Mouse (Mus musculus): ENCODE data around the gene Psmd4.
"Not testable (repeated sequence)": the region's sequence is repeated elsewhere in the genome, so short reads cannot be mapped to it uniquely, and the experiment has no call there.

Psmd4 gene

DNA sequence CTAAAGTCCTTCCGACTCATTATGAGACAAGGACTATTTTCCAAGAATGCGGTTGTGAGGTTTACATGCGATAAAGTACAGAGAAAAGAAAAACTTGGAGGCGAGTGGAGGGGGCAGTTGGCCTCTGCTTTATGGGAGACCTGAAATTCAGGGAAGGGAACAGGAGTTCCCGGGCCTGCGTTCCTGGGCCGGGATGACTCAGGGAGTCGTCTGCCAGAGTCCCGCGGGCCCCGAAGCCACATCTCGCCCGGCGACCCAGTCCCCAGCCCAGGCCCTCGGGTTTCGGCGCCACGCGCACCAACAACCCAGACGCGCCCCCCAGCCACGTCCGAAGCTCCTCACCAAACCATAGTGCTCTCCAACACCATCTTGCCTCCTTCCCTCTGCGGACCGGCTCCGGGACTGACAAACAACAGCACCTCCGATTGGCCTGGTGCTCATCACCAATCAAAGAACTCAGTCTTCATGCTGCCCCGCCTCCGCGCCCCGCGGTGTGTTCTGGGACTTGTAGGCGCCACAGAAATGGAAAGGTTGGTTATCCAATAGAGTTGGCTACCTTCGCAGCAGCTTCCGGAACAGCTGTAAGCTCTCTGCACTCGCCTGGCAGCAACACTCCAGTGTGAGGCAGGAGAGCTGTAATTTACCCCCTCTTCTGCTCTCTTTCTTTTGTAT, at the start of gene Psmd4:
Gene Psmd4, minus strand, starts transcription at position 449 of the 672 bp plus-strand sequence.
- peak; percentile 96 to 99 for DNase-seq (ENCODE audit: low read depth in 2 of 2, low spot score in 2 of 2)

DNA sequence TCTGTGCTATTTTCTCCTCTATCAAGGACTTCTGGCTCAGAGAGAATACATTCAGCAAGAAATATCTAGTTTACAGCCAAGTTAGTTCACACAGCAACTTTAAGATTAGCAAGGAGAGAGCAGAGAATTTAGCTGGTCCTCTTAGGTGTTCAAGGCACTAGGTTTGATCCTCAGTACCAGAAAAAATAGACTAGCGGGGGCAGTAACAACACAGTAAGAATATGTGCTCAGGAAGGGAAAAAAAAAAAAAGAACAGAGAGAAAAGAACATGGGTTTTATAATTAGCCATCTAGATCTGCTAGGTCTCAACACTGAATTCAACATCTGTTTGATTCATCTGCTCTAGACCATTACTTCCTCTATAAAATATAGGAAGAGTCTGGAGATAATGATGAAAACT, 45.7 kb upstream of the Psmd4 start:
- DNase-seq (ENCODE audit: low read depth in 2 of 2, low spot score in 2 of 2), result no peak

DNA sequence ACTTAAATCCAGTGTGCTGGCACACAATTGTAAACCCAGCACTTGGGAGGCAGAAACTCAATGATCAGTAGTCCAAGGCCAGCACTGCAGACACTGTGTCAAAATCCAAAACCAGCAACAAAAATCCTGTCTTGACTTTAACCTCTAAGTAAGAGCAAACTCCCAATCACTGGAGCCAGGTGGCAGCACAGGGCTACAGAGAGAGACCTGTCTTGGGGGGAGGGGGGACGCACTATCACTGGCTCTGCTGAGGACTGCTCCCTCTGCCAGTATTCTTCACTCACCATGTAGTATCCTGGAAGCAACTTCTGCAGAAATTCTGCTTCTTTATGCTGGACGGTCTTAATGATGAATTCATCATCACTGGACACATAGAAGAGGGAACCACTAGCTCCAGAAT, 29.2 kb upstream of the Psmd4 start:
- DNase-seq (ENCODE audit: low read depth in 2 of 2, low spot score in 2 of 2), result no peak

DNA sequence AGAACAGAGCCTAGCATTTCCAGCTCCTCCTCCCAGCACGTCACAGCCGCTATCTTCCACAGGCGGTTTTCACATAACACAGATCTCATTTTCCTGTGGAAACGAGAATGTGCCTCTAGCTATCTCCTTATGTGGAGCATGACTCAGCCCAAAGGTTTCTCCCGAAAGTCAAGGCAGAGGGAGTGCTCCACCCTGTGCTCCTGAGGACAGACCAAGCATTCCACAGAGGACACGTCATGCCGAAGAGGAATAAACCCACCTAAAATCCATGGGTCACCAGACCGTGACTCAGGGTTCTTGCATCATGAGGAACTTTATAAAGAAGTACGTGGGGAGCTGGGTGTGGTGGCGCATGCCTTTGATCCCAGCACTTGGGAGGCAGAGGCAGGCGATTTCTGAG, 24.2 kb upstream of the Psmd4 start:
- no peak for DNase-seq (ENCODE audit: low read depth in 2 of 2, low spot score in 2 of 2)

DNA sequence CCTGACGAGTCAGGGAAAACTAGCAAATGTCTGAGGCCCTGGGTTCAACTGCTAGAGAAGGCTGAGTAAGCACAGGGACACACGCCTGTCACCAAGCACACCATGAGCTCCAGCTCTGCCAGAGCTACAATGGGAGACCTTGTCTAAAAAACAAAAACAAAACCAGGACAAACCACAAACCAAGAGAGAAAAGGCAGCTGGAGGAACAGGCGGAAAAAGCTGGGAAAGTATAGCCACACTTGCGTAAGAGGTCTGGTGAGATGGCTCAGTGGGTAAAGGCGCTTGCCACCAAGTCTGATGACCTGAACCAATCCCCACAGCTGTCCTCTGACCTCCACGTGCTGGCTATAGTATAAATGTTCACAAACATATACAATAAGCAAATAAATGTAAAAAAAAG, 23.7 kb upstream of the Psmd4 start:
- no peak for DNase-seq (ENCODE audit: low read depth in 2 of 2, low spot score in 2 of 2)

DNA sequence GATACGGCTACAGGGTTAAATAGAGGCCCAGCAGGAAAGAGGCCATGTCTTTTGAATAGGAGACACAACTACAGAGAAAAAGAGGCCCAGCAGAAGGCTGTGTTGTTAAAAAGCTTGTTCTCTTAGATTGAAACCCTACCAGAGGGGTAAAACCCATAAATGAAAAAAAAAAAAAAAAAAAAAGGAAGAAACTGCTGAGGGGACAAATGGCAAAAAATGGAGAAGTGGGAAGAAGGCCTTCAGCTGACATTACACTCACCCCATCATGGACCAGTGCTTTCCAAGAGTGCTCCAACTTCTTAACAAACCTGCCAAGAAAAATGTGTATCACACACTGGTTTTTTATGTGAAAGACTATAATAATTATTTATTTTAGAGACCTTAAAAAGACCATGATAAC, 23.1 kb upstream of the Psmd4 start:
- DNase-seq (ENCODE audit: low read depth in 2 of 2, low spot score in 2 of 2), result no peak

DNA sequence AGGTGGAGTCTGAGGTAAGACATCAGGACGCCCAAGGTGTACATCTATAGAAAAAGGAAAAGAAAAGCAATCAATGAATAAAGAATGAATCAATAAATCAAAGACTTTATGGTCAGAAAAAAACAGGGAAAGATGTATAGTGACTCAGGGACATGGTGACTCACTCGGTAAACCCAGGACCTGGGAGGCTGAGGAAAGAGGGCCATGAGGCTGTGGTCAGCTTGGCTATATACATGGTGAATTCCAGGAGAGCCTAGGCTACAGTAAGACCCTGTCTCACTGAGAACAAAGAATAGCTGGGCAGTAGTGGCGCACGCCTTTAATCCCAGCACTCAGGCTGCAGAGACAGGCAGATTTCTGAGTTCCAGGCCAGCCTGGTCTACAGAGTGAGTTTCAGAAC, 21.3 kb upstream of the Psmd4 start:
- no peak for DNase-seq (ENCODE audit: low read depth in 2 of 2, low spot score in 2 of 2)

DNA sequence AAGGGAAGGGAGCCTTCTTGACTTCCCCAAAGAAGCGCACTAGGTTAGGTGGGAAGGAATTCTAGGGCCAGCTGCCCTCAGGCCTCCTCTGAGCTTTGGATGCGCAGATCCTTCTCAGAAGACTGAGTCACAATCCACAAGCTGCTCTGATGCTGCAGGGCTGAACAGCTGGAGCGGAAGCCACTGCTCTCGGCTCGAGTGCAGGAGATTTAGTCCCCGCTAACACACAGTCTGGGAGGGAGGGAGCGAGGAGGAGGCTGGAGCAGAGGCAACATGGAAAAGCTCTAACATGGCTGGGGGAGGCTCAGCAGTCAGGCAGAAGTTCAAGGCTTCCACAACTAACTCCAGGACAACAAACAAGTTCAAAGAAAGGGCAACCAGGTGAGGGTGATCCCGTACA, 15.7 kb upstream of the Psmd4 start:
- DNase-seq (ENCODE audit: low read depth in 2 of 2, low spot score in 2 of 2), result no peak

DNA sequence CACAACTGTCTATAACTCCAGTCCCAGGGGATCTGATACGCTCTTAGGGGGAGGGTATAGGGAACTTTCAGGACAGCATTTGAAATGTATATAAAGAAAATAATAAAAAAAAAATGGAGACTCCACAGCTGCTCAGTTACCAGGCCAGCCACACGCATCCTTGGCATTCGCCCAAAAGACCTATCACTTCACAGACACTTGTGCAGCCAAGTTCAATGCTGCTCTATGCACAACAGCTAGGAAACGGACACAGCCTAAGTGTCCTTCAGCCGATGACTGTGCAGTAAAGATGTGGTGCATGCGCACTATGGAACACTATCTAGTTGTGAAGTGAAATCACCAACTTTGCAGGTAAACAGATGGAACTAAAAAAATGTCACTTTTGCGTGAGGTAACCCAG, 13.9 kb upstream of the Psmd4 start:
- DNase-seq (ENCODE audit: low read depth in 2 of 2, low spot score in 2 of 2), result no peak

DNA sequence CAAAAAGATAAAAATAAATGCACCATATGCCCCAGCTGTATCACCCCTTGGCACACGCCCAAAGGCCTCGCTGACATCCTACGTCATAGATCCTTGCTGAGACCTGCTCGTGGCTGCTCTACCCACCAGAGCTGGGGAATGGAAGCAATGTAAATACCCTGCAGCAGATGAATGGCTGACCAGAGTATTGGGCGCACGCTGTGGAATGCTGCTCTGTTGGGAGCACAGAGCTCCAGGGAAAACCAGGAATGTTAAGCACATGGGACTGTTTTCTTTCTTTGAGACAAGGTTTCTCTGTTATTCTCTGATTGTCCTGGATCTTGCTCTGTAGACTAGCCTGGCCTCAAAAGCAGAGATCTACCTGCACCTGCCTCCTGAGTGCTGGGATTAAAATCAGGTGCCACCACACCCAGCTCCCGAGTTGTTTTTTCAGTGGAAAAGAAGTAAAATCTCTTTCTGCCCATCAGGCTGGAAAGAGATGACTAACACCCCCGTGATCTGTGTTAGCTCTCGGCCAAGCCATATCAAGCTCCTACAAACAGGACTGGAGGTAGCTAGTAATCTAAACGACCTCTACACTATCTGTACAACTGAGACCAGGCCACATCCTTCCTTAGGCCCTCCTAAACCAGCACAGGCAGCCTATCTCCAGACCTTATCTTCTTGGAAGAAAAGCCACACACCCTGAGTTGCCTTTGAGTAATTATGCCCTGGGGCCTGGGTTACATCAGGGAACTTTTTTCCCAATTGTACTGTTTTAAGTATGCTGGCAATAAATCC, 12.3 kb upstream of the Psmd4 start:
- DNase-seq (ENCODE audit: low read depth in 2 of 2, low spot score in 2 of 2), result no peak

DNA sequence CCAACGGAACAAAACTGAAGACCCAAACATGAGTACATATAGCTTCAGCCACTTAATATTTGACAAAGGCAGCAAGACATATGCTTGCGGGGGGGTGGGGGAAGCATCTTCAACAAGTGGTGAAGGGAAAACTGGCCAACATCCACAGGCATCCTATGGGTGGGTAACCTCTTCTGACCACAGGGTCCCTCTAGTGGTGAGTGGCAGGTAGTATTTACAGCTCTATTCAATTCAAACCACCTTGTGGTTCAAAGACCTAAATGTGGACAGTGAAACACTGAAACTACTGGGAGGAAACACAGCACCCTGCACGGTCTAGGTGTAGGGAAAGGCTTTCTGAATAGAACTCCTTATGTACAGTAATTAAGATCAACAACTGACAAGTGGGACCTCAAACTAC, 11.3 kb upstream of the Psmd4 start:
- DNase-seq (ENCODE audit: low read depth in 2 of 2, low spot score in 2 of 2), result peak; percentile 17 to 49

DNA sequence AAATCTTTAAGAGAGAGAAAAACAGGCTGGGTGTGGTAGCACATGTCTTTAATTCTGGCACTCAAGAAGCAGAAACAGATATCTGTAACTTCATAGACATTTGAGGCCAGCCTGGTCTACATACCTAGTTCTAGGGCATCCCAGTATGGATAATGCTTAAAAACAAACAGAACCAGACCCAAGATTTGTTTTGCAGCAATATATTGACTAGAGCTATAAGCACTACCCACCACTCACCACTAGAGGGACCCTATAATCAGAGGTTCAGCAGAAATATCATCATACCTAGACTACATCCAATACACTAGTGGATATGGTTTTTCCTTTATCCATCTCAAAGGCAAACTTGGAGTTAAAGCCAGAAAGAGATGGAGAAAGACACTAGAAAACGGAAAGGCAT, 10.5 kb upstream of the Psmd4 start:
- peak; percentile 28 to 60 for DNase-seq (ENCODE audit: low read depth in 2 of 2, low spot score in 2 of 2)

DNA sequence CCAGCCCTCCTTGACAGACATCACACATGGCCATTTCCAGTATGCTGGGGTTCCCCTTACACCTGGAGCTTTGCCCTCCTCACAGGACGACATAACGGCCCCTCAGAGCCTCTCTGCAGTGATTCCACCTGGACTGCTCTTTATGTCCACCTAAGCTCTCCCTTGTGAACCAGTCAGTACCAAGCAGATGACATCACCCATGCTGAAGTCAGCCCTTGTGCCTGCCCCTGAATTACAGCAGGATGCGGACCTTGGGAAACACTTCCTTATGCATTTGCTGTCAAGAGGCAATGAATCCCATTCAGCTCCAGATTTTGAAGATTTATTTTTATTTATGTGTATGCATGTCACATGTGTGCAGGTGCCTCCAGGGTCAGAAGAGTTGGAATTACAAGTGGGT, 5.5 kb upstream of the Psmd4 start:
- no peak for DNase-seq (ENCODE audit: low read depth in 2 of 2, low spot score in 2 of 2)

DNA sequence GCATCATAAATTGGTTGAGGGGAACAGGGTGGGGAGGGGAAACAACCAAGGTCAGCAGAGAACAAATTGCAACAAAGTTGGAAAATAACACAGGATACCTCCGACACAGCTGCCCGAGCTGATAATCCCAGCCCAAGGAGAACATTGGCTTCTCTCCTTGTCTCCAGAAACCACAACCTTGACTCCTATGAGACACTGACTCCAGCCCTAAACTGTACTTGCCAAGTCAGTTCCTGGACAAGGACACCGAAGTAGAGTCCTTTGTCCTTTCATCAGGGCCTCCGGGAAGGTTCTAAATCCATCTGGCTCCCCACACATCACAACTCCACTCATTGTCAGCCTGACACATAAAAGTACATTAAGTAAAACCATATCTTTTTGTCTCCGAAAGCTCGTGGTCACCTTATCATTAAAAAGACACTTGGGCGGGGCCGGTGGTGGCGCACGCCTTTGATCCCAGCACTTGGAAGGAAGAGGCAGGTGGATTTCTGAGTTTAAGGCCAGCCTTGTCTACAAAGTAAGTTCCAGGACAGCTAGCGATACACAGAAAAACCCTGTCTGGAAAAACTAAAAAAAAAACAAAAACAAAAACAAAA, 4.1 kb upstream of the Psmd4 start:
- DNase-seq (ENCODE audit: low read depth in 2 of 2, low spot score in 2 of 2), result no peak

DNA sequence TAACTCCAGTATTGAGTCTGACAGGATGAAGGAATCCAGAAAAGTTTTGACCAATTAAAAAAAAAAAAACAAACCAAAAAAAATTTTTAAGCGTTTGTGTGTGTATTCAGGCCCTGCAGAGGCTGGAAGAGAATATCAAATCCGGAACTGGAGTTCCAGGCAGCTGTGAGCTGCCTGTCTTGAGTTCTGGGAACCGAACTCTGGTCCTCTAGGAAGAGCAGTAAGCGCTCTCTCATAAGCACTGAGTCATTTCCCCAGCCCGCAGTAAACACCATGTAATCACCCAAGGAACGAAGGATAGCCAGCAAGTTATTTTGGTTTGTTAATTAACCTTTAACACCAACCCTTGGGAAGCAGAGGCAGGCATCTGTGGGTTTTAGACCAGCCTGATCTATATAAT, 837 bp upstream of the Psmd4 start:
- no peak for DNase-seq (ENCODE audit: low read depth in 2 of 2, low spot score in 2 of 2)

DNA sequence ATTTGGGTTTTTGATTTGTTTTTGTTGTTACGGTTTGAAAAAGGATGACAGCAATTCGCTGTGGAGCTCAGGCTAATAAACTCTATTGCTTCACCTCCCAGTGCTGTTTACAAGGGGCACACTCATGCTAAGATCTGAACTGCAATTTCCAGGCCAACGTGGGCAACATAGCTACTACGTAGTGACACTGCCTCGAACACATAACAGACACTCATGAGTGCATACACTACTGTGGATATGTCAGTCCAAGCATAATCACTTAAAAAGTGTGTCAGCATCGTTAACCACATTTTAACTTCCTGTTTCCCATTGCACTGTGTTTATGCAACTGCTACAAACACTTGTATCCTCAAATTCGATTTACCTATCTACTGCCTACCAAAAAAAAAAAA, 420 bp upstream of the Psmd4 start:
- no peak for DNase-seq (ENCODE audit: low read depth in 2 of 2, low spot score in 2 of 2)

DNA sequence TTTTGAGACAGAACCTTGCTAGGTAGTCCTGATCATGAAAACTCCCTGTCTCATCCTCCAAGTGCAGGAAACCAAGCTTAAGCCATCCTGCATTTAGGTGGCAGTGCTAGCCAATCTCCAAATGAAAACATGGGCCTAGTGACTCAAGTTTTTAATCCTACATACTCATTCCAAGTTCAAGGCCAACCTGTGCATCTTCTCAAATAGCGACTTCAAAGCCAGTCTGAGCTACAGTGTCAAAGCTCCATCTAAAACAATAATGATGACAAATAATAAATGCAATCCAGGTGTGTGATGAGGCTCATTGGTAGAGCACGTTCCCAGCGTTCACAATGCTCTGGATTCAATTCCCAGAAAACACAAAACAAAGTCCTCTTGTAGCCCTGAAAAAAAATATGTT, 789 bp downstream of the Psmd4 start:
- DNase-seq (ENCODE audit: low read depth in 2 of 2, low spot score in 2 of 2), result no peak

DNA sequence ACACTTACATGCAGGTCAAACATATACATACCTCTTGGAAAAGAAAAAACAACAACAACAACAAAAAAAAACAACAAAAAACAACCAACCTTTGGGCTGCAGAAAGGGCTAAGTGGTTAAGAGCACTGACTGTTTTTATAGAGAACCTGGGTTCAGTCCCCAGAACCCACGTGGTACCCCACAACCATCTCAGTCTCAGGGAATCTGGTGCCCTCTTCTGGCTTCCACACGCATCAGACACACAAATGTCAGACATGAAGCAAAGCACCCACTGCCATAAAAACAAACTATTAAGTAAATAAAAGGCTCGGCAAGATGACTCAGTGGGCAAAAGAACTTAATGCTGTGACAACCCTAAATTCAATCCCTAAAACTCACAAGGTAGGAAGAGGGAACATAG, 12.5 kb downstream of the Psmd4 start:
- peak in 1 of 2 experiments; percentile 17 for DNase-seq (ENCODE audit: low read depth in 2 of 2, low spot score in 2 of 2)

DNA sequence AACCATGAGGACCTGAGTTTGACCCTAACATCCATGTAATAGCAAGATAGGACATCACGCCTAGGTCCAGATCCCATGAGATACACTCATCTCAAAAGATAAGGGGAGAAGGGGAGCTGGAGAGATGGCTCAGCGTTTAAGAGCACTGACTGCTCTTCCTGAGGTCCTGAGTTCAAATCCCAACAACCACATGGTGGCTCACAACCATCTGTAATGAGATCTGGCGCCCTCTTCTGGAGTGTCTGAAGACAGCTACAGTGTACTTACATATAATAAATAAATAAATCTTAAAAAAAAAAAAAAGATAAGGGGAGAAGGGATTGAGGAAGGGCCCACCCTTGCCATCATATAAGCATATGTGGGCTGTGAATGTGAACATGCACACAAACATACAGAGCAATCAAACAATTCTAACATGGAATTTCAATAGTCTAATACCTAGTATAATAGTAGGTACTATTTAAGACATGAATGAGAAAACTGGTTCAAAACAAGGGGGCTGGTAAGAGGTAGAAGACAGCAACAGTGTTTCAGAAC, 13.1 kb downstream of the Psmd4 start:
- DNase-seq (ENCODE audit: low read depth in 2 of 2, low spot score in 2 of 2), result not testable (repeated sequence)

DNA sequence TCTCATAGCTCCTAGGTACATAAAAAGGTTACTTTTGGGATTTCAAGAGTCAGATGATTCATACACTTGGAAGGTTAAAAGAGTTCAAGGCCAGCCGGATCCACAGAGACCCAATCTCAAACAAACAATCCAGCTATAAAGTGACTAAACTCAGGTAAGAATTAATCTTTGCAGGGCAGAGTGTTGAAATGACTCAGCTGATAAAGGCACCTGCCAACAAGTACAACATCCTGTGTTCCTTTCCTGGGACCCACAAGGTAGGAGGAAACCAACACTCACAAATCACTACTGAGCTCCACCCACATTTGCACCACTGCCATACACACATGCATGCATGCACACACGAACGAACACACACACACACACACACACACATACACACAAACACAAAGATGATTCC, 13.8 kb downstream of the Psmd4 start:
- no peak for DNase-seq (ENCODE audit: low read depth in 2 of 2, low spot score in 2 of 2)

DNA sequence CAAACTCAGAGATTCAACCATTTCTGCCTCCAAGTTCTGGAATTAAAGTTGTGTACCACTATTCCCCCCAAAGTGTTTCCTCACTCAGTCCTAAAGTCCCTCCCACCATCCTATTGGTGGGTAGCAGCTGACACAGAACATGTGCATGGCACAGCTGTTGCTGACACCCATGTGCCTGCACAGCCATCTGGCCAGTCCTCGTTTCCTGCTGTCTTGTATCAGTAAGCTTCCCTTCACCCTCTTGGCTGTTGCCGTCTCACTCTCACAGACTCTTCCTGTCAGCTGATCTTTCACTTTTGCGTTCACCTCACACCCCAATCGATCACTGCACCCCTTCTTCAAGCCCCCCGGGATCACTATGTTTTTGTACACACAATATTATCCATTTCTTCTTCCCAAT, 14.7 kb downstream of the Psmd4 start:
- DNase-seq (ENCODE audit: low read depth in 2 of 2, low spot score in 2 of 2), result peak in 1 of 2 experiments; percentile 10

DNA sequence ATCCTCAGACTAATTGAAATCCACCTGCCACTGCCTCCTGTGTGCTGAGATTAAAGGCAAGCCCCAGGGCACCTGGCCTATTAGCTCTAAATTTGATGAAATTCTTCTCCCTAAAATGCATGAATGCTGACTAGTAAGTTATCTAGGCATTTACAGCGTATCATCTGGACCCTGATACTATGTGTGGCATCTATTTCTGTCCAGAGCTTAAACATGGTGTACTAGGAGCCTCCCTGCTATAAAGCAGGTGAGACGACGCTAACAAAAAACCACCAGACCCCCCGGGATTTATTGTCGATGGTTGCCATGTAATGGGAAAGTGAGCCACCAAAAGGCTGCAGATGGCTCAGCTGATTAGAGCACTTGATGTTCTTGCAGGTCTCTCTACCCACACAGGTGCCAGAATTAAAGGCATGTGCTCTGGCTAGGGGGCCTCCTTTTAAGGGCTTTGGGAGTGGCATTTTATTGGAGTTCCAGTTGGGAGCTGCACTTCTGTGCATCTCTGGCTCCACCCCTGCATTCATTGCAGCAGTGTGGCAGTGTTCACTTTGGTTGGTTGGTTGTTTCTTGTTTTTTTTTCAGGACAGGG, 15.3 kb downstream of the Psmd4 start:
- no peak for DNase-seq (ENCODE audit: low read depth in 2 of 2, low spot score in 2 of 2)
